ENCODE assay signal across 24 mouse cellular contexts in the genomic region with DNA sequence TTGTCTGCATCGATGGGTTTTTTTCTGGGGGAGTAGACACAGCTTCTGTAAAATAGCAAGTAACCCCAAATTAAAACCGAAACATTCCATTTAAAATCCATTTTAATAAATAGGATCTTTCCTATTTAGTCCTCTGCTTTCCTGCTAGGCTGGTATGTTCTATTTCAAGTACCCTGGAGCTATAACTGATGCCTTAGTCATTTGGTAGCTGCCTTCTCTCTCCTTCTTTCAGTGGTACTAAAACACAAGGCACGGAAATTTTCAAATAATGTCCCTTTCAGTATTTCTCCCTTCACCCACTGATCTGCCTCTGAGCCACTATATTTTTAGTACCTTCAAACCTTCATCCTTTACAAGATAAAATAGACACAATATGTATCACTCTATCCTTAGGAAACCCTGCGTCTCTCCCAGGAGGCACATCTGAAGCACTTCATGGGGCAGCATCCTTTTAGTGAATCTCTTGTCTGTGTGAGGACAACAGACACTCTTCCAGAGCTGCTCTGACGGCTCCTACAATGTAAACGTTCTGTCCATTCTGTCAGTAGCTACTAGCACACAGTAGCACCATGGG.
DNase-seq lines count a peak whose midpoint lies in the region; ATAC-seq and TF ChIP-seq lines count a peak whose summit lies in the region.
"Had no signal": no experiment of that assay in that cellular context is flagged by ENCODE, and none has a peak within 500 bp of the region (broad histone marks: within the 10 kb centered on the region; RNA-seq: fewer than 3 reads in every experiment).

No protein-coding gene starts in this region.

- no peak for DNase-seq in frontal cortex, postnatal 14 days (ENCODE audit: low spot score in 2 of 2)
- DNase-seq in left cerebral cortex, adult 2 months (ENCODE audit: extremely low spot score in 1 of 2, low spot score in 2 of 2) = no peak
- DNase-seq in left cerebral cortex, adult 18-20 months (ENCODE audit: low spot score in 2 of 2) = no peak
- DNase-seq in brain, adult 2 months (ENCODE audit: low read depth, low spot score) = peak; percentile 55
- no peak for DNase-seq in heart, adult 8-10 months (ENCODE audit: low spot score)
- DNase-seq: adrenal gland, adult 2 months; adrenal gland, postnatal 10 days; adrenal gland, postnatal 25 days; B cell, adult 2 months; cerebellum, adult 11-12 months; cerebellum, adult 2 months; cerebellum, adult 9-10 months; cerebellum, postnatal 10 days; cerebellum, postnatal 25 days; embryo, embryonic 11 days had no signal

- peak; percentile 80 for ATAC-seq in frontal cortex, adult (ENCODE audit: low TSS enrichment)
- ATAC-seq: CD4-positive, CD25-positive, alpha-beta regulatory T cell, adult 4 months; forebrain, embryonic 14.5 days; forebrain, embryonic 16.5 days had no signal

- TF ChIP-seq CTCF in left cerebral cortex, adult 2 months (IDR thresholded peaks at IDR 0.05) = no peak

- intact Hi-C loops in left cerebral cortex, adult 2 months (cut with DNase I) = no loop called here

- no peak overlapping the region for H3K4me3 ChIP-seq in left cerebral cortex, adult 2 months
- H3K4me3 ChIP-seq: embryonic facial prominence, embryonic 13.5 days; embryonic facial prominence, embryonic 15.5 days; erythroblast, embryonic 14.5 days; forebrain, embryonic 10.5 days; forebrain, embryonic 12.5 days had no signal

- H3K27ac ChIP-seq in left cerebral cortex, adult 2 months = 0 out of 2 replicates have a peak overlapping the region, but pooled peaks have one; percentile 9
- H3K27ac ChIP-seq: embryonic facial prominence, embryonic 13.5 days; embryonic facial prominence, embryonic 15.5 days; forebrain, embryonic 10.5 days; forebrain, embryonic 12.5 days had no signal
